Mouse (Mus musculus) olfactory bulb, adult 2 months (tissue): ENCODE measurements around the gene Pck2. TPM values are rescaled to one million over a fixed set of nuclear protein-coding genes. Genes with fewer than 3 reads are reported as not detected.

ENCODE experiments used
- H3K27ac ChIP-seq: fragments of 200-500 bp; 2 replicates; pipeline ENCODE4 v1.5.1; 2012; ENCODE audit warnings: low read depth, low read length; ENCODE audit not compliant: insufficient read depth
- H3K4me1 ChIP-seq: fragments of 200-500 bp; 2 replicates; pipeline ENCODE4 v1.6.1; 2012; ENCODE audit warnings: low read length; ENCODE audit not compliant: control insufficient read depth, insufficient read depth
- H3K4me3 ChIP-seq: fragments of 200-500 bp; 2 replicates; pipeline ENCODE4 v1.5.1; 2012; ENCODE audit warnings: mild to moderate bottlenecking, low read depth, low read length, moderate library complexity; ENCODE audit not compliant: insufficient read depth
- CTCF ChIP-seq: fragments of 200-500 bp; IDR thresholded peaks from 2 replicates; pipeline ENCODE4 v1.5.1; 2012; ENCODE audit warnings: low read depth, mild to moderate bottlenecking, low read length, moderate library complexity; ENCODE audit not compliant: insufficient read depth
- POLR2A ChIP-seq: fragments of 200-500 bp; IDR thresholded peaks from 2 replicates; pipeline ENCODE4 v1.6.1; 2012; ENCODE audit warnings: mild to moderate bottlenecking, low read depth, low read length, moderate library complexity; ENCODE audit not compliant: insufficient read depth
- WGBS: fragments of 180-500 bp; shearing (Covaris S2); methylation state at CpG from one replicate; pipeline ENCODE4 v1.1.7; 2018; 5-methylcytosine and 5-hydroxymethylcytosine counted together
- polyA plus RNA-seq: library from polyadenylated mRNA; stranded (reverse); fragments of >200 nt; gene quantifications from 2 replicates; pipeline ENCODE4 v1.2.4, GENCODE M21; 2012; ENCODE audit warnings: low replicate concordance; ENCODE audit not compliant: missing spikeins, insufficient read depth, insufficient read length

Pck2 gene
- not detected in 2 replicates for polyA plus RNA-seq

GRCm38 (mm10) chr14:55540067-55540786, at the start of gene Pck2:
Gene Pck2 (plus strand): TSS chr14:55540266.
- 0% methylated on average over 29 of the region's 32 CpGs for WGBS
- Histone ChIP-seq H3K4me3 (peak within 1 kb of the TSS; percentile 68), H3K4me1 (peaks cover 18% of the 10 kb centered on the region), H3K27ac (peak within 1 kb of the TSS; percentile 86)
- TF ChIP-seq POLR2A: peak; percentile 52
- no peak for TF ChIP-seq CTCF

GRCm38 (mm10) chr14:55490361-55491201, 49.5 kb upstream of the Pck2 start, which contains the start of gene Carmil3:
Gene Carmil3 (plus strand): TSS chr14:55490651.
- WGBS: under 1% methylated on average over 68 of the region's 68 CpGs
- no peak for TF ChIP-seq CTCF
- TF ChIP-seq POLR2A: peak; percentile 74

GRCm38 (mm10) chr14:55491291-55491833, 48.7 kb upstream of the Pck2 start:
- Histone ChIP-seq H3K4me1 (peaks cover 6% of the 10 kb centered on the region), H3K4me3 (peak overlapping the region; percentile 88), H3K27ac (peak overlapping the region; percentile 85)
- TF ChIP-seq POLR2A: no peak
- TF ChIP-seq CTCF: no peak
- under 1% methylated on average over 30 of the region's 30 CpGs for WGBS

More at GRCm38 (mm10) chr14:55490361-55491201, 49.5 kb upstream of the Pck2 start, which contains the start of gene Carmil3:
- peaks cover 6% of the 10 kb centered on the region for H3K4me1 ChIP-seq
- H3K27ac ChIP-seq: peak within 1 kb of the TSS; percentile 85
- H3K4me3 ChIP-seq: peak within 1 kb of the TSS; percentile 88

- TF ChIP-seq POLR2A (no peak), CTCF (no peak)
- H3K4me3 ChIP-seq: no peak overlapping the region
- 27% methylated on average over 3 of the region's 3 CpGs for WGBS
- H3K27ac ChIP-seq: no peak overlapping the region
- peaks cover 6% of the 10 kb centered on the region for H3K4me1 ChIP-seq
Measured at GRCm38 (mm10) chr14:55492103-55492502, 48.0 kb upstream of the Pck2 start.

GRCm38 (mm10) chr14:55495509-55496240, 44.4 kb upstream of the Pck2 start:
- TF ChIP-seq CTCF: no peak
- no peak for TF ChIP-seq POLR2A
- peaks cover 6% of the 10 kb centered on the region for H3K4me1 ChIP-seq
- no peak overlapping the region for H3K4me3 ChIP-seq
- WGBS: 66% methylated on average over 20 of the region's 20 CpGs
- H3K27ac ChIP-seq: no peak overlapping the region

- no peak overlapping the region for H3K27ac ChIP-seq
- H3K4me3 ChIP-seq: no peak overlapping the region
- TF ChIP-seq POLR2A (no peak), CTCF (no peak)
- H3K4me1 ChIP-seq: peaks cover 4% of the 10 kb centered on the region
- 80% methylated on average over 16 of the region's 16 CpGs for WGBS
Measured at GRCm38 (mm10) chr14:55496761-55497448, 43.2 kb upstream of the Pck2 start.

- Histone ChIP-seq H3K27ac (no peak overlapping the region), H3K4me1 (peaks cover 4% of the 10 kb centered on the region), H3K4me3 (no peak overlapping the region)
- peak; percentile 91 for TF ChIP-seq CTCF
- no peak for TF ChIP-seq POLR2A
- 33% methylated on average over 6 of the region's 6 CpGs for WGBS
Measured at GRCm38 (mm10) chr14:55497449-55497821, 42.6 kb upstream of the Pck2 start.

- no peak for TF ChIP-seq POLR2A
- no peak for TF ChIP-seq CTCF
- WGBS: 71% methylated on average over 9 of the region's 9 CpGs
- no peak overlapping the region for H3K27ac ChIP-seq
Measured at GRCm38 (mm10) chr14:55505612-55506011, 34.5 kb upstream of the Pck2 start.

More at GRCm38 (mm10) chr14:55505612-55506011, 34.5 kb upstream of the Pck2 start:
- Histone ChIP-seq H3K4me1 (peaks cover 23% of the 10 kb centered on the region), H3K4me3 (no peak overlapping the region)
